Mouse (Mus musculus): ENCODE data around the gene Borcs7.

GRCm38 (mm10) chr19:46689460-46690372 lies at the start of gene Borcs7:
- TF ChIP-seq CTCF (IDR thresholded peaks at IDR 0.05; ENCODE audit: low read depth, low read length): no peak
- TF ChIP-seq GATA2 (IDR thresholded peaks at IDR 0.05; ENCODE audit: borderline replicate concordance, low read depth, low read length): no peak
- TF ChIP-seq GATA1 (IDR thresholded peaks at IDR 0.05; ENCODE audit: borderline replicate concordance, low read length): no peak
